Mouse (Mus musculus) spleen, embryonic (tissue): ENCODE measurements at regions not wholly inside any gene's neighbourhood (a gene's known extent, or its start where the extent isn't known, plus 50 kb on each side); places are given as distances from the start of the nearest gene placed in this dataset.

Source experiments
- CTCF ChIA-PET: fragments of 350-600 bp; sonication (Branson Sonifier 250); formaldehyde crosslinking; loops from one replicate; lab custom pipeline; 2022; lab: Charles Lee

DNA sequence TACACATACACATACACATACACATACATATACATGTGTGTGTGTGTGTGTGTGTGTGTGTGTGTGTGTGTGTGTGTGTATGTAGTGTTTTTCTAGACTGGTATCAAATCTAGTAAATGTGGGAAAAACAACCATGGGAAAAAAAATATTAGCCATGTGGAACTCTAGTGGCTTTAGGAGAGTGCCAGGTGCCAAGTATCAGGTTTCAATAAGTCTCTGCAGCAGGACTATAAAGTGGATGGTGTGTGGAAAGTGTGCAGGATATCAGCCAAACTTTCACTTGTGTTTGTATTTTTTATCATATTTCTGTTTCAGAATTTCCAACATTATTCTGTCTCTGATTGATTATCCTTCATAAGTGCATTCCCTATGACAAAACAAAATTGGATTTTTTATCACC, 653.3 kb upstream of the Fam98a start:
- CTCF ChIA-PET: no interaction called here

DNA sequence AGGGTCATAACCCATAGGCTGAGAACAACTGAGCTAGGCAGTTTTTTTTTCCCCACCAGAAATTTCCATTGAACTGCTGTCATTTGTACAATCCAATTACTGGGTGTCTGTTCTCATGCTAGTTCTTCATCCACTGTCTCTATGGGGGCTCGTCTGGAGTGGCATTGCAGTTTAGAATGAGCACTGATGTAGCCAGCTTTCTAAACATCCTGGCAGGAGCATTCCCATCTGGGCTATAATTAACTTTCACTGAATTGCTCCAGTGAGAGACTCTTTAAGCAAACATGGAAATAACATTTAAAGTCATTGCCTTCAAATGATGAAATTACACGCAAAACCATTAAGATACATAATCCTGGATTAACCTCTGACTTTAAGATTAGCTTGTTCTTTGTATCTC, 633.1 kb upstream of the Fam98a start:
- CTCF ChIA-PET: no interaction called here

DNA sequence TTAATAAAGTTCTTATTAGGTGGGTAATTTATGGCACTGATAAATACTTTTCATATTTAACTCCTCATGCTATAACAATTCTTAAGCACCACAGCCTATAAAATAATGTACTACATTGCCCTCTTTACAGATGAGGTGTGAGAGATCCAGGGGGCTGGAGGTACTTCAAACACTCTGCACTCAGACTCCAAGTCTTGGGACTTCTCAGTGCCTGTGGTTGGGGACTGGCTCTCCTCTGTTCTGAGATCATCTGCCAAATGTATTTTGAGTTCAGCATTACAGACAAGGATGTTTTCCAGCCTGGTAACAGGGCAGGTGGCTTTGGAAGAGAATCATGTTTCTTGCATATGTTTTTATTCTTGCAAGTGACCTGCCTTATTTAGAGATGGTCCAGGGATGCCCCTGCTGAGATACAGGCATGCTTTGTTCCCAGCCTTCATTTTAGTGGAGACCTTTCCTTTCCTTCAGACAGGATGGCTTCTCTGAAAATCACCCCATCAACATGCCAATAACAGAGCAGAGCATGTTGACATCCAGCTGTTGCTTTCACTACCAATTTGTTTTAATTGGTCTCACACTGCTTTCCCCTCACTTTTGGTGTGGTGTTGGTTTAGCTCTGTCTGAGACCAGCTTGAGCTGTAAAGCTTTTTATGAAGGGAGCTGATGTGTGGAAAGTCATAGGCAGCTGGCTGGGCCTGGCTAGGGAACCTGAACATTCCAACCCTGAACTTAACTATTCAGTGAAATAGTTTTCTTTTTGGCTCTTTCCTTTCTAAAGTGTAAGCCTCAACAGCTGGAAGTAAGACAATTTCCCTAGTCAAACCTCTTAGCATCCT, 585.1 kb upstream of the Fam98a start:
- CTCF ChIA-PET: no interaction called here

DNA sequence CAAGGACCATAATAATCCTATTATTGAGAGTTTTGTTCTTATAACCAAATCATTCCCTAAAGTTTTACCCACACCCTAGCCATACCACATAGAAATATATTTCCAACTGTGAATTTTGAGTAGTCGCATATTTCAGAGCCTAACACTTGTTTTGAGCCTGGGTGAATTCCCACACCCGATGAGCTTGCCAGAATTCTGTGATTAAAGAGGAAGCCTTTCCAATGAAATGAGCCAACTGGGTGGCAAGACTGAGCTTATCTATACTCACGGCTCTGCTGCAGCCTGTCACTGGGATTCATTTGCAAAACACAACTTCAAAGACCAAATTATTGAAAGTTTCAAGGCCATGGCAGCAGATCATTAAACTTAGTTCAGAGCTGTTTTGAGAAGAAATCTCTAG, 582.3 kb upstream of the Fam98a start:
- CTCF ChIA-PET: no interaction called here

DNA sequence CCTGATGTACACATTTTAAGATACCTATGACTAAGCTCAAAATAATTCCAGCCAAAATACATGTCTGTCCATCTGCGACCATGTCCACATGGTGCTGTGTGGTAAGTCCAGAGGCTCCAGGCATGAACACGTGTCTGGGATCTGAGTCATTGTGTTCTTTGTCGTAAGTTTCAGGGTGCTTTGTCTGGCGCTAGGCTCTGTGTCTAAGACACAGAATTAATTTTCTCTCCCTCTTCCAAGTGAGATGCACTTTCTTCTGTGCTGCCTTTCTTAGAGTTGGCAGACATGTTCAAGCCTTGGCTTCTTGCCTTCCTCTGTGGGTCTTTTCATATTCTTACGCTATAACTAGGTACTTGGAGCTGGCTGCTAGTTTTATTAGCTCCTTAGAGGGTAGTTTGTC, 573.5 kb upstream of the Fam98a start:
- CTCF ChIA-PET: no interaction called here

DNA sequence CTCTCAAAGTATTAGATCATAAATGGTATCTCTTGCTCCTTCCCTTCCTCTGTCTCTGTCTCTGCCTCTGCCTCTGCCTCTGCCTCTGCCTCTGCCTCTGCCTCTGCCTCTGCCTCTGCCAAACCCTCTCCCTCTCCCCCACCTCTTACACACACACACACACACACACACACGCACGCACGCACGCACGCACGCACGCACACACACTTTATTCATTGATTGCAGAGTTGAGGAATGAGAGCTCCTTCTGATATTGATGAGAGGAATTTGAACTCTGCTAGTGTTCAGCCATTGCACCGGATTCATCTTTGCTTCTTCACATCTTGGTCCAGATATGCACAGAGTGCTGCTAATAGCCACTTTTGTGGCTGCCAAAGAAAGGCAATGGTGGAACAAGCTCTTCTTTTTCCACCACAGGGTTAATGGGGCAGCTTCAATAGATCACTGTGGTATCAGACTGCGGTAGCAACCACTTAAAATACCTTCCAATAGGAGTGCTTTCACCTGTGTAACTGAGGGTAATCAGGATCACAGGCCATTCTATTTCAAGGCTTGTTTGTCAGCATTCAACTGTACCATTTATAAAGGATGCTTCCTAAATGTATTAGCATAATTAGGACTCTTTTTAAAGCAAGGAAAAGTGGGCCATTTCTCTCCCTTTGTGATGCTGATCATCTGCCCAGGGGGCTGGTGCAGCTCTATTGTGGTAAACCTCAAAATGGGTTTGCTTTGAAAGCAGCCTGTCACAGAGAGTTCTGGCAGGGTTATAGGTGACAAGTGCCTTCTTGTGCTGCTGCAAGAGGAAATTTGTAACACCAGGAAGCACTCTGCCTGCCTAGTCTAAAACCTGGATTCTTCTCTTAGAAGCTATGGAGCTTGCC, 559.8 kb upstream of the Fam98a start:
- CTCF ChIA-PET: no interaction called here

DNA sequence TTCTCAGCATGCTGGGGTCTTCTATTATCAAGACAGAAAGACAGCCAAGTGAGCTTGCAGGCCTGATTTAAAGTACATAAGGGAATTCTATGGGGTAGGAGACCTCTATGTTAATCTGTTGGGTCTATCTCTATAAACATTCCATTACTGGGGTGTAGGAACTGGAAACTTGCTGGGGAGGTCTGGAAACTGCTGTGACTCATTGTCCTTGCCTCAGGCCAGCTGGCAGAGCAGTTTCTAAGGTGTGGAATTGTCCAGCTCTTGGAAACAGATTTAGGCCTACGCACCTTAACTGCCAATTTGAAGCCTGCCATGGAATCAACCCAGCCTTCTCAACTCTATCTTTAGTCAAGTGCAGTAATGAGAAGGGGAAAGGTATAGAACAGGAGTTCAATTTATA, 559.1 kb upstream of the Fam98a start:
- CTCF ChIA-PET: no interaction called here

DNA sequence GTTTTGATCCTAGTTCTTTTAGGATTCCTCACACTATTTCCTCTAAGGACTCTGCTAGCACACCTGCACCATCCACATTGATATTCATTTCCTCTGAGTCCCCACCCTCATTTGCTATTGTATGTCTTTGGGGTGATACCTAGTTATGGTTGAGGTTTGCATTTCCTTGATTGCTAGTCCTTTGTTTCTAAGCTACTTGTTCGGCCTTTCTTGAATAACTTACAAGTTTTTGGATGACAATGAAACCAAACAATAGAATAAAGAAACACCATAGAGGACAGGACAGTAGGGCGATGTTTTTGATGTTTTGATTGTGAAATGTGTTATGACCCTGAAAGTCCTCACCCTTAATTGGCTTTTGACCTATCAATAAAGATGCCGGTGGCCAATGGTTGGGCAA, 531.8 kb upstream of the Fam98a start:
- CTCF ChIA-PET: no interaction called here

DNA sequence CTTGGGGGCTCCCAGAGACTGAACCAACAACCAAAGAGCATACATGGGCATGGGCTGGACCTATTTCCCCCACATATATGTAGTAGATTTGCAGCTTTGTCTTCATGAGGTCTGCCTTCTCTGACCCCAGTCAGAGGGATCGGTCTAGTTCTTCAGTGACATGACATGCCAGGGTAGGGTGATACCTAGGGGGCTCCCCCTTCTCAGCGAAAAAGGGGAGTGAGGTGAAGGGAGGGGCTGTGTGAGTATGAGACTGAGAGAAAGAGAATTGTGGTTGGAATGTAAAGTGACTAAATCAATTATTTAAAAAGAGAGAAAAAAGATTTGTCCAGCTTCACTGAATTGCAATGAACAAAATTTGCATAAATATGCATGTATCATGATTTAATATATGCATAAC, 530.0 kb upstream of the Fam98a start:
- CTCF ChIA-PET: no interaction called here

DNA sequence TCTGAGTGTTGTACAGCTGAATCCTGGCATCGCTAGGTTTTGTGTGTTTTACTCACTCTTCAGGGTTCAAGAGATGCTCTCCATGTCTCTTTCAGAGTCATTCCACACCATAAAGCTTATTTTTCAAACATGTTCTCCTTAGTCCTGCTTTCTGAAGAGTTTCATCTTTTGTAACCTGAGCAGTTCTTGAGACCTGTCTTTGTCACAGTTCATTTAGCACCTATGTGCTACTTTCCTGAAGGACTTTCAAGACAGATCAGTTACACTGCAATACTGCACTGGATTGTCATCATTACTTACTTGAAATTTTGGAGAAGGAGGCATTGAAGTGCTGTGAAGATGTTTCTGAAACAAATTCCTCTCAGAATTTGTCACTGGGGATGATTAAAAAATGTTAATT, 494.7 kb upstream of the Fam98a start:
- CTCF ChIA-PET: no interaction called here

DNA sequence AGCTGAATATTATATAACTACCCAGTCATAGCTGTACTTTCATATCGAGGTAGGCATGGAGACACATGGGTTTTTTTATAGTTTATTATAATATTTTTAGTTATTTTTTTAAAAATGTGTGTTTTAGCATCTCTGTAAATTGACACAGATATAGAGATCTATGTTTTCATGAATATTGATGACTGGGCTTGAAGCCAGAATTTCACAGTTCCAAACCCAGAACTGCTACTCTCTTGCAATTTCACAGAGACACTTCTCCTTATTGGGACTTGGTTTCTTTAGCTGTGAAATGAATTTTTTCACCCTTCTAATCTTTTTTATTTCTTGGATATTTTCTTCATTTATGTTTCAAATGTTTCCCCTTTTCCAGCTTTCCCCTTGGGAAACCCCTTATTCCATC, 481.0 kb upstream of the Fam98a start:
- CTCF ChIA-PET: no interaction called here

DNA sequence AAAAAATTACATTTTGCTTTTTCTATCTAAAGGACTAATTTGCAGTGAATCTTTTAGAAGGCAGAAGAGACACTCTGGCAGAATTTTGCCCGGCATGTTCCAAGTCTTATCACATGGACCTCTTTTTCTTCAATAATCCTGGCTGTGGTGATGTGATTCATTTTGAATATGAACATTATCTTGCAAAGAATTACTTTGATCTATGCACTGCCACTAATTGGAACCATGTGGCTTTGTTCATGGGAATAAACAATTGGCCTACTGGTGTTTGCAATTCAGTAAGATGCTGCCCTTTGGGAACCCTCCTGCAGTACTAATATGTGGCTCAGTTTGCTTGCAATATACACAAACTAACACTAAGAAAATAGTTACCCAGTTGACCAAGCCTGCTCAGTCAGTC, 456.3 kb upstream of the Fam98a start:
- CTCF ChIA-PET: no interaction called here

DNA sequence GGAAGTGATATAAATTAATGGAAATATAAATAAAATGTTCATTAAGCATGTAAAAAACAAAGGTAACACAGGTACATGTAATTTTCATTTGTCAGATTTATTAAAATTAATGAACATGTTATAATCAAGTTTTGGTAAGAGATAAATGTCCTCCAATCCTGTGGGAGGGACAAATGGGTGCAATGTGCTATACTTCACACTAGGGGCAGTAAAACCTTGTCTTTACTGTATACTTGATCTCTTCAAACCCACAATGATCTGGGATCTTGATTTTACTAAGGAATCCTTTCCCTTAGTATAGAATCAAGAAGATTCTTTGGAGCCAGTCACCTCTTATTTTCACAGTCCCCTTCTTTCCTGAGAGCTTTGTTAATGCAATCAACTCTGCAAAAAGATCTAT, 451.1 kb upstream of the Fam98a start:
- CTCF ChIA-PET: no interaction called here

DNA sequence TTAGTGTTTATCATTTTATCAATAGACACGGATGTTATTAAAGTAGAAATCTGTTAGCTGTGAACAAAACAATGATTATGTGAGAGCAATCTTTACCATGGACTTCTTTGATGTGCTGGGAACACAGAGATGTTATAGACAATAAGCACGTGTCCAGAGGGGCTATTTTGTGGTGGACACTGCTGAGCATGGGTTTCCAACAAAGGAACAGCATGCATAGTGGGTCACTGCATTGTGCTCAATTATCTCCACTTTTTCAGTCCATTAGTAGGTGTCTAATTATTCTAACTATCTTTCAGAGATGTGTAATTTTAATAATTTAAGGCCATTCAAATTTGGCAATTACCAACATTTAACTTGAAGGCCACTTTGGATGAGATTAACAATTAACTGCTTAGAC, 409.6 kb upstream of the Fam98a start:
- CTCF ChIA-PET: no interaction called here

DNA sequence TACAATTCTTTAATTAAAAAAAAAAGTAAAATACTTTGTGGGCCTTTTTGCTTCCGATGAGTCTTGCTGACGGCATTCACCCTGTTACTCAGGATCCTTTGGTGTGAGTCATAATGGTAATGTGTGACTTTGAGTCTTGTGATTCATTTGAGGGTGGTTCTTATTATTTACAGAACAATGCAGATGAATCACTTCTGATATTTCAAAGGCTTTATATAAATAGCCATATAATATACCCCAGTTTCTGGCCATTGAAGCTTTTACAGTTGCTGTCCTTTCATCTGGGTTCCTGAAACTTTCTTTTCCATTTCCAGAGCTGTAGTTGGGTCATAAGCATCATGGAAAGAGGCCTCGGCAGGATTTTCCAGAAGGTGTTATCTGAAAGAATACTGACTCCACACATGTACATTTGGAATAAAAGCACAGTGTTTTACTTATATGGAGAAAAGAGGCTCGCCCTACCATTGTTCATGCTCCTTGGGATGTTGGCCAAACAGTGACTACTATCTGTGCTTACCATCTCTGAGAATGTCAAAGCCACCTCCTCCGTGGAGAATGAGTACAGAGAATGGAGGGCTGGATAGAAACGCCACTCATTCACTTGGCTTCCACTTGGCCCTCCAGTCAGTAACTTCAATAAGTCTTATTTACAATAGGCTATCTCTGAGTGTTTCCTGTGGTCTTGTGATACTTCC, 385.1 kb upstream of the Fam98a start:
- CTCF ChIA-PET: interaction anchor here (0.6 to 0.7 kb wide), 2 partner anchors 375 to 1777 kb away, joined by 3 read pairs; no protein-coding TSS in a partner anchor

DNA sequence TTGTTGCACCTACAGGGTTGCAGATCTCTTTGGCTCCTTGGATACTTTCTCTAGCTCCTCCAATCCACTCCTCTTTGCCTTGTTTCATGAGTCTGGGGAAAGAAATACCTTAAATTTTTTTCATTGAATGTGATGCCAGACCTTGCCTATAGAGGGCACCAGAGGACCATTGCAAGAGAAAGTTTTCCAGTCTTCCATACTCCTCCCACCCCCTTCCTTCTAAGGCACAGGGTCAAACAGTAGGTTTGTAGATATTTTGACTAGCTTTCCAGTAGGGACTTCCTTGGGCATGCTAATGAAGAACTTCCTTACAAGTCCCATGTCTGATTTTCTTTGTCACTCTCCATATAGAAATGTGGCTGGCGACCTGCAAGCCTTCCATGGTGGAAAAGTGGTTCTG, 379.3 kb upstream of the Fam98a start:
- CTCF ChIA-PET: no interaction called here

DNA sequence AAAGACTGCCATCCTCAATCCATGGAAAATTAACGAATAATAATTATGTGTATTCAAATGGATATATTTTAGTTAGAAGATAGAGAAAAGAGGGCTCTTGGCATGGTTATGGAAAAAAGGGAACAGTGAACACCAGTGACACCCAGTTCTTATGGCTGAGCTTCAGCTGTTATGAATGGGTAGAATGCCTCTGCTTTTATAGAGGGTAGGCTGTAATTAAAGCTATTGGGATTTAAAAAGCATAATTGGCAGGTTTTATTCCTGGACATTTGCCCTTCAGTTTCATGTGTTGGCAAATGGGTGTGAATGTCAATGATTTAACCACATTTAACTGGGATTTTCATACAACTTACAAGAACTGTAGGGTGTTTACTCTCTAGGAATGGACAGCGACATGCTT, 368.5 kb upstream of the Fam98a start:
- CTCF ChIA-PET: no interaction called here

DNA sequence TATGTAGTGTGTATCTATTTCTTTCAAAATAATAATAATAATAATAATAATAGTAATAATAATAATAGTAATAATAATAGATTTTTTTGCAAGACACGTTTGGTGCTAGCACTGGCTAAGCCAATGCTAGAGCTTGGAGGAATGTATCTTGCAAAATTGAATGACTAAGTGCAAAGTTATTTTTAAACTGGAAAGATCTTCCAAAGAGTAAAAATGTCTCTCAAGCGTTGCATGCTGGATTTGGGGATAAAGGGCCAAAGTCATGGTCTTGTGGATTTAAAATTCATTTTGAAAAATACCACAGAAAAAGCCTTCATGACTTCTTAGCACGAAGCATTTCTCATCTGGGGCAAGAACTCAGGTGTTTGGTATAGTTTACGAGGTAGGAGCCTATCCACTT, 365.3 kb upstream of the Fam98a start:
- CTCF ChIA-PET: no interaction called here

DNA sequence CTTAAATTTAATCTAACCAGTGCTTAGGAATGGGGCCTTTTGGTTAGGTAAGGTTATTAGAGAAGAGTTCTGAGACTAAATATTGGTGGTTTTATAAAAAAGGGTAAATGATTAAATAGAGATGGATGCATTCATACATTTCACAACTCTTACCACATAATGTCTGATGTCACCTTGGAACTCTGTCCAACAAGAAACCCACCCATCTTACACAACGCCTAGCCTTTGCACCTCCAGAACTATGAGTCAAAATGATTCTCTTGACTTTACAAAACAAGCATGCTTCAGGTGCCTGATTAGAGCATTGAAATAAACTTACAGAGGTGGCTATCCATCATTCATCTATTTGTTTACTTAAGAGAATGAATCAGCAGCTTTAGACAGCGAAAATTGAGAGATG, 364.8 kb upstream of the Fam98a start:
- CTCF ChIA-PET: no interaction called here

DNA sequence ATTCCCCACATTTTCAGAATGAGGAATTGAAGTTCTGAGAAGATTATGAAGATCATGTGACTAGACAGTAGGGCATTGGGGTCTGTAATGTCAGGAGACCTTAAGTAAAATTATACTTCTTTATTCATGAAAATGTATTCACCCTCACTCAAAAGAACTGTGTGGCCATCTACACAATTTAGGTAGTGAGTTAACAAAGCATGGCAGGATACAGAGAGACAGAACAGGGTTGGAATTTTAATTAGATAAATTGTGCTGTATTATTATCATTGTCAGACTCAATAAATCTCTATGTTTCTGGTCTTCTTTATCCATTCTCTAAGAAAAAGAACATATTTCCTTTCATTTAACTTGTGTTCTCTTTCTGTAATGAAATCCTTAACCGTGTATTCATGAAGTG, 363.5 kb upstream of the Fam98a start:
- CTCF ChIA-PET: no interaction called here

DNA sequence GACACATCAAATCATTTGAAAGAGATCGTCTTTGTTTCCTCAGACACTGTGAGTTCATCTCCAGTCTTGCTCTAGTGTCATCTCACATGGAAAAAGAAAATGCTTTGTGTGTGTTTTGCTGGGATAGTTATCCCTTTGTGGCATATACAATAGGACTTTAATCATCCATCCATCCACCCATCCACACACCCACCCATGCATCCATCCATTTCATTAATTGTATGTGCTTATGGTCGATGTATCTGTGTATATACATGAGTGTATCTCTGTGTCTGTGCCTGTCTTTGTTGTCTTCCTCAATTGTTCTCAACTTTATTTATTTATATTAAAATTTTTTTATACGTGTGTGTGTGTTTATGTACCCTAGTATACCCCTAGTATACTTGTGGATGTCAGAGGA, 355.3 kb upstream of the Fam98a start:
- CTCF ChIA-PET: no interaction called here

DNA sequence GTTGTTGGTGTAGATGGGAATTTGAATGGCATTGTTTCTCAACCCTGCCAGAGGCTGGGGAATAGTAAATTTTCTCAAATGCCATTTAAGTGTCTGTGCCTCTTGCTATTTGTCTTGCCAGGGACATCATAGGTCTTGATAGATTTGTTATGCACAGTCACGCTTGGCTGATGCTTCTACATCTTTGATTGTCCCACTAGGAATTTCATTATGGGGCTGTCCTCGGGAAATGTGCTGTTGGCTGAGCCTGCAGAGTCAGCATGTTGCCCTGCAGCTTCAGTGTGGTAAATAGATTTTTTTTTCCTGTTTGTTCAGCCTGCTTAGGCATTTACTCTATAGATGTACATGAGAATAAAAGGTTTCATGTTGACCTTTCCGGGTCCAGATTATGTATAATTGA, 354.9 kb upstream of the Fam98a start:
- CTCF ChIA-PET: no interaction called here
